Mouse (Mus musculus) C2C12 (cell line): ENCODE results near the gene Serpinf1.

Experiments
- CEBPB ChIP-seq: IDR thresholded peaks from one replicate; pipeline ENCODE4 v1.6.1; 2011; ENCODE audit warnings: low read depth, mild to moderate bottlenecking, control low read depth, moderate library complexity
- CTCF ChIP-seq: IDR thresholded peaks from one replicate; pipeline ENCODE4 v1.5.1; 2011; ENCODE audit not compliant: control insufficient read depth, insufficient read depth, insufficient read length
- FOSL1 ChIP-seq: IDR thresholded peaks from one replicate; pipeline ENCODE4 v1.8.0; 2011; ENCODE audit warnings: mild to moderate bottlenecking, low read length; ENCODE audit not compliant: poor library complexity, insufficient read depth, severe bottlenecking
- MAX ChIP-seq: IDR thresholded peaks from one replicate; pipeline ENCODE4 v1.6.1; 2011; ENCODE audit warnings: mild to moderate bottlenecking, control low read depth
- MYOD1 ChIP-seq: IDR thresholded peaks from one replicate; pipeline ENCODE4 v1.6.1; 2011; ENCODE audit warnings: low read depth; ENCODE audit not compliant: control insufficient read depth, insufficient read length
- MYOG ChIP-seq: IDR thresholded peaks from one replicate; pipeline ENCODE4 v1.6.1; 2011; ENCODE audit not compliant: control insufficient read depth, insufficient read length; ENCODE audit errors: extremely low read depth
- USF1 ChIP-seq: IDR thresholded peaks from one replicate; pipeline ENCODE4 v1.6.1; 2011; ENCODE audit warnings: low read depth, mild to moderate bottlenecking, control low read depth, moderate library complexity

DNA sequence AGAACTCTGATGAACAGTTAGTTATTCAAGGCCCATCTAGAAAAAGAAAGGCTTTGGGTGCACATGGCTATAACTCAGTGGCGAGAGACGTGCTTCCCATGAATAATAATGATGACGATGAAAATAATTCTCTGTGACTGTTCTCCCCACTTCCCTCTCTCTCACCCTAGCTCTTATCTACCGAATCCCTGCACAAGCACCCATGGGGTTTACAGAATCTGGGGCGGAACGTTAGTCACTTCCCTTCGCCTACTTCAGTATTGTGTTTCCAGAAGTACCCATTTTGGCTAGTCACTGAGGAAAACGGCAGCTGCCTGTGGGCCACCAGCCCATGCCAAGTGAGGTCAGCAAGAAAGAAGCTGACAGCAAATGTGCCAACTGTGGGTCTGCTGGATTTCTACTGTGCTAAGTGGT lies 36.1 kb upstream of the Serpinf1 start:
- TF ChIP-seq CTCF (no peak), CEBPB (no peak), MAX (peak; percentile 88), MYOG (no peak), USF1 (no peak), MYOD1 (peak; percentile 90), FOSL1 (peak; percentile 47)
